Mouse (Mus musculus) right cerebral cortex, postnatal 4 days (tissue): ENCODE measurements around the gene Higd1a.

Source experiments
- DNase-seq: peaks from one replicate; pipeline ENCODE4 v3.0.0-alpha.2; 2022

Gene Higd1a

GRCm38 (mm10) chr9:121877052-121877740 lies 19.0 kb upstream of the Higd1a start:
- DNase-seq = peak; percentile 29

- DNase-seq = no peak
Measured at GRCm38 (mm10) chr9:121873578-121873977, 15.4 kb upstream of the Higd1a start.

- no peak for DNase-seq
Measured at GRCm38 (mm10) chr9:121872062-121872683, 14.0 kb upstream of the Higd1a start.

GRCm38 (mm10) chr9:121869973-121870515 lies 11.9 kb upstream of the Higd1a start:
- DNase-seq = no peak

GRCm38 (mm10) chr9:121869432-121869831 lies 11.3 kb upstream of the Higd1a start:
- no peak for DNase-seq

GRCm38 (mm10) chr9:121868236-121868635 lies 10.1 kb upstream of the Higd1a start:
- DNase-seq = no peak

GRCm38 (mm10) chr9:121867632-121868031 lies 9.5 kb upstream of the Higd1a start:
- DNase-seq = no peak

- no peak for DNase-seq
Measured at GRCm38 (mm10) chr9:121865425-121866008, 7.4 kb upstream of the Higd1a start.

GRCm38 (mm10) chr9:121864837-121865236 lies 6.7 kb upstream of the Higd1a start:
- DNase-seq = no peak

GRCm38 (mm10) chr9:121860921-121861320 lies 2.8 kb upstream of the Higd1a start:
- DNase-seq = no peak

- no peak for DNase-seq
Measured at GRCm38 (mm10) chr9:121859345-121859744, 1.2 kb upstream of the Higd1a start.

- peak; percentile 98 for DNase-seq
Measured at GRCm38 (mm10) chr9:121857474-121858152, 549 bp downstream of the Higd1a start.

GRCm38 (mm10) chr9:121856649-121857416 lies 1.3 kb downstream of the Higd1a start:
- no peak for DNase-seq

- DNase-seq = no peak
Measured at GRCm38 (mm10) chr9:121854246-121854645, 3.9 kb downstream of the Higd1a start.

GRCm38 (mm10) chr9:121847842-121848241 lies 10.3 kb downstream of the Higd1a start:
- DNase-seq = no peak

- no peak for DNase-seq
Measured at GRCm38 (mm10) chr9:121847138-121847537, 11.0 kb downstream of the Higd1a start.

GRCm38 (mm10) chr9:121846526-121847118 lies 11.5 kb downstream of the Higd1a start:
- DNase-seq = no peak

- DNase-seq = no peak
Measured at GRCm38 (mm10) chr9:121842914-121843313, 15.2 kb downstream of the Higd1a start.

GRCm38 (mm10) chr9:121839622-121839965 lies 18.6 kb downstream of the Higd1a start:
- DNase-seq = no peak

- DNase-seq = peak; percentile 91
Measured at GRCm38 (mm10) chr9:121838829-121839621, 19.1 kb downstream of the Higd1a start, which contains the start of gene Ccdc13. Ccdc13 (minus strand) TSS chr9:121839461.

GRCm38 (mm10) chr9:121838008-121838407 lies 20.2 kb downstream of the Higd1a start:
- DNase-seq = no peak
